Mouse (Mus musculus) liver, postnatal 0 days (tissue): ENCODE data around the gene Gpr171. TPM values are rescaled to one million over a fixed set of nuclear protein-coding genes. Genes with fewer than 3 reads are reported as not detected.
"Not testable (repeated sequence)": the region's sequence is repeated elsewhere in the genome, so short reads cannot be mapped to it uniquely, and the experiment has no call there.

Experiments
- ATAC-seq: fragments of 200-750 bp; cut with Nextera tagmentation; 2 replicates; pipeline ENCODE4 v1.8.0; 2017; ENCODE audit warnings: mild to moderate bottlenecking, moderate library complexity
- DNase-seq: peaks from one replicate; pipeline ENCODE4 v3.0.0-alpha.2; 2016
- H3K27ac ChIP-seq: fragments of 300-500 bp; sonication (generic); 2 replicates; pipeline ENCODE4 v1.5.1; 2014; ENCODE audit warnings: antibody characterized with exemption, moderate library complexity, mild to moderate bottlenecking, low read depth
- H3K27me3 ChIP-seq: fragments of 300-500 bp; sonication (generic); 2 replicates; pipeline ENCODE4 v1.6.1; 2014; ENCODE audit warnings: low read length, control low read depth, mixed read lengths; ENCODE audit not compliant: insufficient read depth
- H3K36me3 ChIP-seq: fragments of 300-500 bp; sonication (generic); replicated peaks from 2 replicates; pipeline ENCODE4 v1.6.1; 2014; ENCODE audit warnings: mild to moderate bottlenecking, control low read depth, low read length, moderate library complexity, mixed read lengths; ENCODE audit not compliant: insufficient read depth
- H3K4me1 ChIP-seq: fragments of 300-500 bp; sonication (generic); 2 replicates; pipeline ENCODE4 v1.6.1; 2014; ENCODE audit warnings: antibody characterized with exemption, mild to moderate bottlenecking, control low read depth; ENCODE audit not compliant: insufficient read depth
- H3K4me2 ChIP-seq: fragments of 300-500 bp; sonication (generic); 2 replicates; pipeline ENCODE4 v1.6.1; 2014; ENCODE audit warnings: low read depth, mild to moderate bottlenecking, low read length, moderate library complexity, mixed read lengths
- H3K4me3 ChIP-seq: fragments of 300-500 bp; sonication (generic); 2 replicates; pipeline ENCODE4 v1.5.1; 2014; ENCODE audit warnings: low read depth, low read length
- H3K9ac ChIP-seq: fragments of 300-500 bp; sonication (generic); replicated peaks from 2 replicates; pipeline ENCODE4 v1.6.1; 2014; ENCODE audit warnings: mild to moderate bottlenecking, moderate library complexity
- H3K9me3 ChIP-seq: fragments of 300-500 bp; sonication (generic); 2 replicates; pipeline ENCODE4 v1.6.1; 2016; ENCODE audit warnings: mild to moderate bottlenecking, control low read depth, low read length, mixed read lengths
- CTCF ChIP-seq: sonication (generic); IDR thresholded peaks from 2 replicates; pipeline ENCODE4 v1.5.1; 2016; ENCODE audit warnings: antibody characterized with exemption, low read depth
- EP300 ChIP-seq: IDR thresholded peaks from 2 replicates; pipeline ENCODE4 v1.6.1; 2016; ENCODE audit warnings: antibody characterized with exemption, low read depth, mild to moderate bottlenecking
- WGBS: fragments of 180-500 bp; shearing (Covaris S2); extraction: QIAGEN DNeasy Blood & Tissue Kit; methylation state at CpG from one replicate; pipeline ENCODE4 v1.1.7; 2014; ENCODE audit not compliant: insufficient replicate concordance; 5-methylcytosine and 5-hydroxymethylcytosine counted together
- polyA plus RNA-seq: library from polyadenylated mRNA; unstranded; fragments of >200 nt; fragmentation: Nextera tagmentation; extraction: Ambion mirVana; gene quantifications from 2 replicates; pipeline ENCODE4 v1.2.1, GENCODE M21; 2015

Gpr171 gene
- polyA plus RNA-seq, 1 experiment from 2014 or later: 2.1 TPM

- WGBS: 46% methylated on average over 6 of the region's 6 CpGs
- DNase-seq: no peak
- no peak for ATAC-seq
- no peak overlapping the region for H3K4me3 ChIP-seq
- no peaks in the 10 kb centered on the region for H3K9me3 ChIP-seq
- TF ChIP-seq EP300 (no peak), CTCF (no peak)
- no peak overlapping the region for H3K9ac ChIP-seq
- H3K27me3 ChIP-seq: no peaks in the 10 kb centered on the region
- H3K36me3 ChIP-seq: no peaks in the 10 kb centered on the region
- H3K27ac ChIP-seq: no peak overlapping the region
- no peak overlapping the region for H3K4me2 ChIP-seq
- peaks cover 3% of the 10 kb centered on the region for H3K4me1 ChIP-seq
These were observed 21.2 kb downstream of the Gpr171 start for GRCm38 (mm10) chr3:59080293-59080916.

- DNase-seq (peak; percentile 57), ATAC-seq (peak; percentile 76)
- H3K4me2 ChIP-seq: no peak overlapping the region
- WGBS: 18% methylated on average over 4 of the region's 4 CpGs
- no peak overlapping the region for H3K27ac ChIP-seq
- TF ChIP-seq CTCF (peak; percentile 94), EP300 (no peak)
- H3K4me1 ChIP-seq: peaks cover 3% of the 10 kb centered on the region
- H3K36me3 ChIP-seq: no peaks in the 10 kb centered on the region
- no peak overlapping the region for H3K4me3 ChIP-seq
- H3K27me3 ChIP-seq: no peaks in the 10 kb centered on the region
- no peak overlapping the region for H3K9ac ChIP-seq
- H3K9me3 ChIP-seq: no peaks in the 10 kb centered on the region
These were observed 22.3 kb downstream of the Gpr171 start for GRCm38 (mm10) chr3:59079327-59079726.

GRCm38 (mm10) chr3:59078585-59078984 lies 23.0 kb downstream of the Gpr171 start:
- Histone ChIP-seq H3K27me3 (no peaks in the 10 kb centered on the region), H3K4me2 (no peak overlapping the region), H3K9ac (no peak overlapping the region), H3K36me3 (no peaks in the 10 kb centered on the region), H3K4me1 (peaks cover 3% of the 10 kb centered on the region), H3K4me3 (no peak overlapping the region), H3K27ac (no peak overlapping the region), H3K9me3 (no peaks in the 10 kb centered on the region)
- WGBS: 74% methylated on average over 11 of the region's 11 CpGs
- TF ChIP-seq CTCF (no peak), EP300 (no peak)
- DNase-seq (no peak), ATAC-seq (no peak)

GRCm38 (mm10) chr3:59077278-59077677 lies 24.3 kb downstream of the Gpr171 start:
- no peak overlapping the region for H3K9ac ChIP-seq
- 32% methylated on average over 4 of the region's 4 CpGs for WGBS
- ATAC-seq (no peak), DNase-seq (no peak)
- H3K36me3 ChIP-seq: no peaks in the 10 kb centered on the region
- no peak overlapping the region for H3K4me2 ChIP-seq
- no peaks in the 10 kb centered on the region for H3K27me3 ChIP-seq
- no peaks in the 10 kb centered on the region for H3K9me3 ChIP-seq
- no peak for TF ChIP-seq EP300
- peak; percentile 59 for TF ChIP-seq CTCF
- no peak overlapping the region for H3K27ac ChIP-seq
- peaks cover 3% of the 10 kb centered on the region for H3K4me1 ChIP-seq
- no peak overlapping the region for H3K4me3 ChIP-seq

GRCm38 (mm10) chr3:59069071-59069470 lies 32.5 kb downstream of the Gpr171 start:
- TF ChIP-seq CTCF: peak; percentile 34; the same call in 1 of the 2 replicates
- H3K27me3 ChIP-seq, H3K4me1 ChIP-seq, H3K9ac ChIP-seq, H3K27ac ChIP-seq, H3K4me3 ChIP-seq, DNase-seq, H3K9me3 ChIP-seq, H3K4me2 ChIP-seq, ATAC-seq, H3K36me3 ChIP-seq: not testable (repeated sequence)
- 38% methylated on average over 1 of the region's 1 CpGs for WGBS

GRCm38 (mm10) chr3:59066558-59067294 lies 34.9 kb downstream of the Gpr171 start:
- Histone ChIP-seq H3K4me3 (no peak overlapping the region), H3K9ac (no peak overlapping the region), H3K36me3 (no peaks in the 10 kb centered on the region), H3K27me3 (no peaks in the 10 kb centered on the region), H3K4me2 (no peak overlapping the region), H3K4me1 (no peaks in the 10 kb centered on the region), H3K9me3 (no peaks in the 10 kb centered on the region), H3K27ac (no peak overlapping the region)
- WGBS: 76% methylated on average over 8 of the region's 8 CpGs
- no peak for DNase-seq
- no peak for ATAC-seq
- TF ChIP-seq CTCF (no peak), EP300 (no peak)
